Mouse (Mus musculus) MEL-GATA-1-ER (cell line): ENCODE data around the gene Iqca.

Experiments
- DNase-seq: peaks from one replicate; pipeline ENCODE4 v3.0.0-alpha.2; 2012; ENCODE audit warnings: low read depth; ENCODE audit errors: extremely low read depth

Gene Iqca

GRCm38 (mm10) chr1:90153099-90153744 is at the start of gene Iqca:
Gene Iqca, minus strand, starts transcription at chr1:90153401.
- no peak for DNase-seq

GRCm38 (mm10) chr1:90202207-90202978 is 49.2 kb upstream of the Iqca start:
- DNase-seq = no peak

- DNase-seq = no peak
Observed at GRCm38 (mm10) chr1:90201655-90202054, 48.5 kb upstream of the Iqca start.

GRCm38 (mm10) chr1:90201246-90201645 is 48.0 kb upstream of the Iqca start:
- no peak for DNase-seq

GRCm38 (mm10) chr1:90189046-90189445 is 35.8 kb upstream of the Iqca start:
- no peak for DNase-seq

DNA sequence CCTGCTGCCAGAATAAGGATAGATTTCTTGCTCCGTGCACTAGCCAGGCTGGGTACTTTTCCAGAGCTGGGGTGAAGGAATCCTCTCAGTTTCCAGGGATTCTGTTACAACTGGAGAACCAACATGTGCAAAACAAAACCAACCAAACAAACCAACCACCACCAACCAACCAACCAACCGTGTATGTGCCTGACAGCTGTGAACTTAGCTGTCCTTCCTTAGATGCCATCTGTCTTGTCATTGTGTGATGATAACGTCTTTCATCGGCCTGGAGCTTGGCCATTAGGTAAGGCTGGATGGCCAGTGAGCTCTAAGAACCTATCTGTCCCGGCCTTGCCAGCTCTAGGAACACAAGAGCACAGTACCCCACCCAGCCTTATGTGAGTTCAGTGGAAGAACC is 33.7 kb upstream of the Iqca start:
- DNase-seq = no peak

- DNase-seq = no peak
Observed at GRCm38 (mm10) chr1:90186173-90186572, 33.0 kb upstream of the Iqca start.

DNA sequence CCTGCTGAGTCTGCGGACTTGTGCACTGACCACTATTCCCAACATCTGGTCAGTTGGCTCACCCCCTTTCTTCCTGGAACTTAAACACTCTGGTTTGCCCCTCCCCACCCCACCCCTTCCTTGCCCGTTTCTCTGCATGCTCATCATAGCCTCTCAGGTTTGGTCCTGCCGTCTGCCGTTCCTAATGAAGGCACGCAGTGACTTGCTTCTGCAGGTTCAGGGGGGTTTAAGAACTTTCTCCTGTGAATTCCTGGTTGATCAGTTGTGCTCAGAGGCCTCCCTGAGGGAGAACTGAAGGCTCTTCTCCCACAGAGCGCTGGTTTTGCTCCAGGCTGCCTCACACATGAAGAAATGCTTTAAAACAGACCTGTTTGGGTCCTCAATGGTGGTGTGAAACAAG is 30.4 kb upstream of the Iqca start:
- no peak for DNase-seq

- no peak for DNase-seq
Observed at GRCm38 (mm10) chr1:90182521-90182920, 29.3 kb upstream of the Iqca start.

DNA sequence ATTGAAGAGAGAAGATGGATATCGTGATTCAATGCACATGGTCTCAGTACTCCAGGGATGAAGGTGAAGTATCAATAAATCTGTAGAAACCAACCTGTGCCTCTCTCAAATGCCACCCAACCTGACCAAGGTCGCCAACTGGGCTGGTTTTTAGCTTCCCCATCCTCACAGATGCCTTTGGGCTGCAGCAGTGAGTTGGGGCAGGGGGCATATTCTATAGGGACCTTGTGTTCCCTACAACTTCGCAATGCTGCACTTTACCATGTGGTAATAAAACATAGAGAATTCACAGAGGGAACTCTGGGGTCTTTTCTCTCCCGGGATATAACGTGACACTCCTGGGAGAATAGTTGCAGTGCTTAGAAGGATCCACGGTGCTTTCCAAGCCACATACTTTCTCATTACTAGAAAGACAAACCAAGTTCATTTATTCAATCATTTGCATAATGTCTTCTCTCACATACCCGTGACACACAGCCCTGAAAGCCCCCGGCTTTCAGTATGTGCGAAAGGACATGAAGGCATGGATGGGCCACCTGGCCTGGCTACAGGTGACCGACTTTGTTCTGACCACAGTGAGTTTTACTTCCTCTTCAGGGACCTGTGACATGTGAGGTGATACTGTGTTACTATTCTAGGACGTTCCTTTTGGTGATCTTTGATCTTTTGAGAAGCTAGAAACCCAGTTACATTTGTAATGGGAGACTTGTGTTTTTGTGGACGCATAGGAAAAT is 27.9 kb upstream of the Iqca start:
- no peak for DNase-seq

DNA sequence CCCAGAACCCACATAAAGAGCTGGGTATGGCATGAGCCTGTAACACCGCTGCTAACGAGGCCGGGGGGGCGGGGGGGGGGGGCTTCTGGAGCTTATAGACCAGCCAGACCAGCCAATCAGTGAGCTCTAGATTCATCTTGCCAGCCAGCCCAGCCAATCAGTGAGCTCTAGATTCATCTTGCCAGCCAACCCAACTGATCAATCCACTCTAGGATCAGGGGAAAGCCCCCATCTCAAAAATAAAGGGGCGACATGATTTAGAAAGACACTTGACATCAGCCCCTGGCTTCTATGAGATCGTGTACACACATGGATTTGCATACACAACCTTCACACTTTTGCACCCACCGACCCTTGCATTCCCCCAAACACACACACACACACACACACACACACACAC is 27.3 kb upstream of the Iqca start:
- no peak for DNase-seq

DNA sequence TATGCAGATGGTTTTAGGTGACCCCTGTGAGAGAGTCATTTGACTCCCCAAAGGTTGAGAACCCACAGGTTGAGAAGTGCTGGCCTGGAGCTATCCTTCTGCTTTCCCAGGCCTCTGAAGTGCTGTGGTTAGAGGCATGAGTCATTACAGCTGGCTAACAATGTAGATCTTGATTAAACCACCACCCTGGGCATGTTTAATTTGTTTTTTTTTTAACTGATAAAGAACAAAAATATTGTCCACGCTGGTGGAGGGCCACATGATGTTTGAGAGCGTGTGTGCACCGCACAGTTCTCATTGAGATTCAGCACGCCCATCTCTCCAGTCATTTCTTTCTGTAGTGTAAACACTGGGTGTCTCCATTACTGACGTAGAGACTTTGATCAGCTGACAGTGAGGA is 24.8 kb upstream of the Iqca start:
- DNase-seq = no peak

DNA sequence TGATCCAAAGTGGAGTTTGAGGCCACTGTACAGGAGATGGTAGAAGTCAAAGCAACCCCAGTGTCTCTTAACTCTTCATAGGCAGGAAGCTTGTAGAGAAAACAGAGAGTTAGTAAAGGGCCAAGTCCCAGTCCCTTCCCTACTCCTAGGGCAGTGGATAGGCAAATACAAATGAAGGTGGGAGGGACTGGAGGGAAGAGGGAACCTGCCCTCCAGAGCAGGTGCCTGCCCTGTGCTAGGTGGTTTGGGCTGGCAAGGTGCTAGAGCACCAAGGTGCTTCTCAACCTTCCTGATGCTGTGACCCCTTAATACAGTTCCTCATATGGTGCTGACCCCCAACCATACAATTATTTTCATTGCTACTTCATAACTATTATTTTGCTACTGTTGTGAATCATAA is 24.4 kb upstream of the Iqca start:
- DNase-seq = no peak

- DNase-seq = no peak
Observed at GRCm38 (mm10) chr1:90176223-90176622, 23.0 kb upstream of the Iqca start.

GRCm38 (mm10) chr1:90174338-90174737 is 21.1 kb upstream of the Iqca start:
- no peak for DNase-seq

GRCm38 (mm10) chr1:90164319-90164718 is 11.1 kb upstream of the Iqca start:
- DNase-seq = no peak

GRCm38 (mm10) chr1:90163161-90163560 is 10.0 kb upstream of the Iqca start:
- no peak for DNase-seq

- no peak for DNase-seq
Observed at GRCm38 (mm10) chr1:90162379-90162857, 9.2 kb upstream of the Iqca start.

GRCm38 (mm10) chr1:90161623-90162022 is 8.4 kb upstream of the Iqca start:
- DNase-seq = no peak

DNA sequence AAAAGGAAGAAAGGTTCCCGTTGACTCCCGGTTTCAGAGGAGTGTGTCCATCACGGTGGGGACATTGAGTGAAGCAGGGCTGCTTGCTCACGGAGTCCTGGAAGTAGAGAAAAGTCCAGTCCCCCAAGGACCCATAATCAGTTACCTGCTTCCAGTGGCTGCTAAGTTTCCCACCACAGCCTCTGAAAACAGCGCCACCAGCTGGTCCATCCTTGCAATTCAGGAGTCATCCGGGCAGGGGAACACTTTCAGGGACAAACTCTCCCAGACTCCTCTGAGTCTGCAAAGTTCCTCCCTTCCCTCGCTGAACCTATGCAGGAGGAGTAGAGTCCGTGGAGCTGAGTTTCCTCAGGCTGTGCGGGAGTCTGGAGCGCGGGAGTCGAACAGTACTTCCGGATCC is 6.7 kb upstream of the Iqca start:
- DNase-seq = no peak

GRCm38 (mm10) chr1:90156589-90156988 is 3.4 kb upstream of the Iqca start:
- no peak for DNase-seq

- DNase-seq = no peak
Observed at GRCm38 (mm10) chr1:90153787-90154186, 586 bp upstream of the Iqca start.
